Mouse (Mus musculus) adrenal gland, adult 2 months (tissue): Measurements from ENCODE around the gene 1700029F12Rik. TPM values are rescaled to one million over a fixed set of nuclear protein-coding genes. Genes with fewer than 3 reads are reported as not detected.

ENCODE experiments used
- polyA plus RNA-seq: library from polyadenylated mRNA; depleted of rRNA; stranded (reverse); fragments of >200 nt; gene quantifications from 2 replicates; pipeline ENCODE4 v1.2.3, GENCODE M21; 2012; rRNA removed
- total RNA-seq, 2 experiments: library from RNA; stranded (reverse); gene quantifications; 2 replicates each; pipeline ENCODE4 v1.2.3; 2021

The 1700029F12Rik gene
- total and polyA plus RNA-seq, 3 experiments = 0.42 to 0.75 TPM; not detected in 1

Other genes with a start within 250 kb of the 1700029F12Rik start
- gene Gcnt4, start 109.7 kb downstream of the 1700029F12Rik start, total RNA-seq = under 1 TPM; 0.10 to 0.69 TPM
- 0.11 and 0.33 TPM in 2 replicates for gene Gcnt4, start 109.7 kb downstream of the 1700029F12Rik start, polyA plus RNA-seq
- gene Fam169a, start 32.9 kb upstream of the 1700029F12Rik start, total RNA-seq = 1 to 10 TPM; 1.8 to 8.5 TPM
- 0.04 and 0.29 TPM in 2 replicates for gene Fam169a, start 32.9 kb upstream of the 1700029F12Rik start, polyA plus RNA-seq
- gene Gm6169, start 64.9 kb upstream of the 1700029F12Rik start, total RNA-seq = 10 to 100 TPM in 1 of 2 experiments, under 1 TPM in 1; 0.66 to 15.5 TPM
- 0.96 and 1.0 TPM in 2 replicates for gene Gm6169, start 64.9 kb upstream of the 1700029F12Rik start, polyA plus RNA-seq
- gene Gfm2, start 103.6 kb upstream of the 1700029F12Rik start, total RNA-seq = 10 to 100 TPM; 41.3 to 54.0 TPM
- 19.3 and 22.0 TPM in 2 replicates for gene Gfm2, start 103.6 kb upstream of the 1700029F12Rik start, polyA plus RNA-seq
- 10 to 100 TPM; 65.6 to 74.0 TPM for gene Nsa2, start 103.6 kb upstream of the 1700029F12Rik start, total RNA-seq
- 4.2 and 4.4 TPM in 2 replicates for gene Nsa2, start 103.6 kb upstream of the 1700029F12Rik start, polyA plus RNA-seq
- gene Hexb, start 164.0 kb upstream of the 1700029F12Rik start, total RNA-seq = 10 to 100 TPM; 30.6 to 38.4 TPM
- gene Hexb, start 164.0 kb upstream of the 1700029F12Rik start, polyA plus RNA-seq = 221 and 235 TPM in 2 replicates
- 10 to 100 TPM in 1 of 2 experiments, 1 to 10 TPM in 1; 6.6 to 13.2 TPM for gene Enc1, start 206.7 kb upstream of the 1700029F12Rik start, total RNA-seq
- gene Enc1, start 206.7 kb upstream of the 1700029F12Rik start, polyA plus RNA-seq = 4.6 and 5.8 TPM in 2 replicates